Mouse (Mus musculus): ENCODE results near the gene Rasgef1b.

GRCm38 (mm10) chr5:99487009-99487858 is 241.6 kb downstream of the Rasgef1b start:
- no peak for TF ChIP-seq POLR2A (IDR thresholded peaks at IDR 0.05; ENCODE audit: low read depth, low read length)
- TF ChIP-seq CTCF (conservative IDR thresholded peaks at IDR 0.05; ENCODE audit: insufficient read depth, insufficient read length, low read depth, low read length): no peak
